Mouse (Mus musculus) E14TG2a.4 (cell line): ENCODE results near the gene 3425401B19Rik.

ENCODE experiments used
- CTCF ChIP-seq: conservative IDR thresholded peaks from 2 replicates; pipeline ENCODE4 v1.5.1; 2014; ENCODE audit warnings: low read length
- NANOG ChIP-seq: IDR thresholded peaks from 2 replicates; pipeline ENCODE4 v1.6.1; 2014; ENCODE audit warnings: borderline replicate concordance, low read length, mixed read lengths

DNA sequence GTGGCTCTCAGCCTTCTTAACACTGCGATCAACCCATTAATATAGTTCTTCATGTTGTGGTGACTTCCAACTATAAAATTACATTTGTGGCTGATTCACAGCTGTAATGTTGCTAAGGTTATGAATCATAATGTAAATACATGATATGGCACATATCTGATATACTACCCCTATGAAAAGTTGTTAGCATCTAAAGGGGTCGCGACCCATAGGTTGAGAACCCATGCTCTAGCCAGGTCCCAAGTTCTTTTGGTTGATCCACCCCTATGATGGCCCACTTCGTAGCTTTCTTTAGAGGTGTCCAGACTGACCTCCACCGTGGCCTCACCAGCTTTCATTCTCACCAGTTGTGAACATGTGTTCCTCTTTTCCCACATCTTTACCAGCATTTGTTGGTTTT, 67.8 kb downstream of the 3425401B19Rik start:
- TF ChIP-seq CTCF (no peak), NANOG (no peak)
